Mouse (Mus musculus) adrenal gland (tissue): ENCODE data around the gene Speg.

ENCODE experiments used
- intact Hi-C: fragments of 180-260 bp; cut with DNase I; formaldehyde crosslinking; loops from one replicate; pipeline ENCODE4 v1.15.1; 2025

Speg gene

GRCm38 (mm10) chr1:75361750-75362149 lies 13.3 kb upstream of the Speg start:
- intact Hi-C loops, result no loop called here

GRCm38 (mm10) chr1:75363868-75364267 lies 11.2 kb upstream of the Speg start:
- intact Hi-C loops, result no loop called here

GRCm38 (mm10) chr1:75365510-75366137 lies 9.5 kb upstream of the Speg start:
- intact Hi-C loops, result no loop called here

GRCm38 (mm10) chr1:75369360-75369983 lies 5.6 kb upstream of the Speg start:
- intact Hi-C loops, result no loop called here

DNA sequence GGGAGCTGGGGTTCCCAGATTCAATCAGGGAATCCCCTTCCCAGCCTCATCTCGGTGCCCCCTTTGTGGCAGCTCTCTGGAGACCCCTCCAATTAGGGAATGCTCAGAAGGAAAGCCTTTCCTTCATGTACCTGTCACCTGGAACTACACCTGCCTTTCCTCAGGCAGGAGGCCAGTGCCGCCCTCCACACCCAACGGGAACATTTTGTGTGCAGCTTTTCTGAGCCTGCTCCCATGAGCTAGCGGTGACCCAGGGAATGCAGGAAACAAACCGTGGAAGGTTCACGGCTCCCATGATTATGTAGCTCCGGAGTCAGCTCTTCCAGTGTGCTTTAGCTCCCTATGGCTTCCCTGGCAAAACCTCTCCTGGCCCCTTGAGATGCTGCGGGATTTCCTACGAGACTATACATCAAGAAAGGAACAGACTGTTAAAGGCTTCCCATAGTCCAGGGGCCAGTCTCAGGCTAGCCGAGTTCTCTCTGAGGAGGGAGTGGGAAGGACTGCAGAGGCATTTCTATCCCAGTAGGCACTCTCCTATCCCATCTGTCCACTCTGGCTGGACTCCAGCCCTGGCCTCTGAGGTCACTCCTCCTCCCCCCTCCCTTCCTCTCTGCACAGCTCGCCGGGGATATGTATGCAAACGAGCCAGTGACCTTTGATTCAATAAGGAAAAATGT lies 5.0 kb upstream of the Speg start:
- intact Hi-C loops, result no loop called here

DNA sequence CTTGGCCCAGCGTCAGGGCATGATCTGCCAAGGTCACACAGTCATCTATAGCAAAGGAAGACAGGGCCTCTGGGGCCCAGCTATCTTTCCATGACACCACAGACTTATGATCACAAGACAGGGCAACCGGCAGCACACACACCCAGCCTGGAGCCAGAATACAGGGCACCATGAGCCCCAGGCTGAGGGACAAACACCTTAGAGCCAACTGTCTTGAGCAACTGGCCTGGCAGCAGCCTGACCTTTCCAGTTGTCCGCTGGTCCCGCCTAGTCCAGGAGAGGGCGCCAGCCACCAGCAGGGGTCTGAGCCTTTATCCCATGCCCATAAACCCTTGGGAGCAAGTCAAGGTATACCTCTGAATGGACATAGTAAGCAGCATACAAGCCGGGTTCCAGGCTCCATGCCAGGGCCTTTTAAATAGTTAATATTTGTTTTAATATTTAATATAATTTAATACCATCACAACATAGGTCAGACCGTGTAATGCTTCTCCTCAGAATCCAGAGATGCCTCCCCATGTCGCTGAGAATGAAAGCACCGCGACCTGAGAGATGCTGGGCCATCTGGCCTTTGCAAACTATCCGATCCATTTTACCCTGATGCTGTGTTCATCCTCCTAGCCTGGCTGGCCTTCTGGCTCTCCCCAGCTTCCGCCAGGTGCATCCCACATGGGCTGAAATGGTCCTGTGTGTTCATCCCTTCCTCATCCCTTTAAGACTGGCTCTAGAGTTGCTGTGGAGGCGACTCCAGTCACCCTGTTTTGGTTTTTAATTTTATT lies 3.6 kb upstream of the Speg start:
- intact Hi-C loops, result no loop called here

GRCm38 (mm10) chr1:75372450-75372849 lies 2.6 kb upstream of the Speg start:
- intact Hi-C loops, result no loop called here

- intact Hi-C loops, result no loop called here
These were observed 1.8 kb upstream of the Speg start for GRCm38 (mm10) chr1:75373276-75373675.

DNA sequence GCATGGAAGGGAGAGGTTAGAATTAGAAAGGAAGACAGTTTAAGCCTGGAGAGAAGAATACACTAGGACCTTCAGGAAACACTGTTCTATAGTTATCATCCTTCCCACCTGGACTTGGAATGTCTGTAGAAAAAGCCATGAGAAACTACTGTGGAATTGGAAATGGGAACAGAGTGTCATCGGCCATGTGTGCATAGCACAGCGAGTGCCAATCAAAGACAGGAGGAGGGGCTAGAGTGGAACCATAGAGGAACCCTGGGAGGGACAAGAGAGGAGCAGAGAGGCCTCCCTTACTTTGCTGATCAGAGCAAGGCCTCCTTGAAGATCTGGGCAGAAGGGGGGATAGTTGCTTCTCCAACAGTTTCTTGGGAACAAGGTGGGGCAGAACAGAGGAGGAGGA lies 4.1 kb downstream of the Speg start:
- intact Hi-C loops, result no loop called here

DNA sequence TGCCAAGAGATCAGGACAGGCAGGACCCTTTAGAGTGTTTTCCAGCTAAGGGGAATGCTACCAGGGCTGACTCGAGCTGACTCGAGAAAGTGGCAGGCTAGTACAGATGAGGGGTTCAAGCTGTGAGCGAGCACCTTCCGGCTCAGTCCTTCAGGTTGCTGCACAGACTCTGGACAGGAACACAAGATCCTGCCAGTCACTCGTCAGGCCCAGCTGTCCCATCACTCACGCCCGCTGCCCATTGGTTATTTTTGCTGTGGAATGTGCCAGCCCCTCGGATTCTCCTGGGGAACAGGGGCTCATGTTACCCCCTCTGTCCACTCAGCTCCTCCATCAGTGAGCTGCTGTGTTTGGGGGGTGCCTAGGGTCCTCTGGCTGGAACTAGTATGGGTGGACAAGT lies 4.8 kb downstream of the Speg start:
- intact Hi-C loops, result no loop called here

GRCm38 (mm10) chr1:75380951-75381350 lies 5.9 kb downstream of the Speg start:
- intact Hi-C loops, result no loop called here

- intact Hi-C loops, result no loop called here
These were observed 6.6 kb downstream of the Speg start for GRCm38 (mm10) chr1:75381482-75382355.

GRCm38 (mm10) chr1:75382356-75383071 lies 7.4 kb downstream of the Speg start:
- intact Hi-C loops, result no loop called here

- intact Hi-C loops, result no loop called here
These were observed 9.5 kb downstream of the Speg start for GRCm38 (mm10) chr1:75384470-75385141.

GRCm38 (mm10) chr1:75385142-75385730 lies 10.1 kb downstream of the Speg start:
- intact Hi-C loops, result no loop called here

DNA sequence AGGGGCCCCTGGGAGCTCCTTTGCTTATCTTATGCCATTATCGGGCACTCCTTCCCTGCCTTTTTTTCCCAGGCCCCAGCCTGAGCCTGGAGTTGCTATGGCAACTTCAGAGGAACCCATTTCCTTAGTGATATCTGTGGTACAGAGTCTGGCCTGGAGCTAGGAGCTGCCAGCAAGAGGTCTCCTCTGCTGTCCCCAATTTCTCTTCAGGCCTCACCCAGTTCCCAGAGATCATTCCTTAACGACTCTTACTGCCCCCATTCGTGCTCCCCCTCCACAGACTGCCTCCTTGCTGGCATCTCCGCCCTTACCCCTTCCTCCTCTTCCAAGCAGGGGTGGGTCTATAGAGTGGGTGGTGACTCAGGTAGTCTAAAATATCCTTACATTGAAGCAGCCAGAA lies 11.1 kb downstream of the Speg start:
- intact Hi-C loops, result no loop called here

DNA sequence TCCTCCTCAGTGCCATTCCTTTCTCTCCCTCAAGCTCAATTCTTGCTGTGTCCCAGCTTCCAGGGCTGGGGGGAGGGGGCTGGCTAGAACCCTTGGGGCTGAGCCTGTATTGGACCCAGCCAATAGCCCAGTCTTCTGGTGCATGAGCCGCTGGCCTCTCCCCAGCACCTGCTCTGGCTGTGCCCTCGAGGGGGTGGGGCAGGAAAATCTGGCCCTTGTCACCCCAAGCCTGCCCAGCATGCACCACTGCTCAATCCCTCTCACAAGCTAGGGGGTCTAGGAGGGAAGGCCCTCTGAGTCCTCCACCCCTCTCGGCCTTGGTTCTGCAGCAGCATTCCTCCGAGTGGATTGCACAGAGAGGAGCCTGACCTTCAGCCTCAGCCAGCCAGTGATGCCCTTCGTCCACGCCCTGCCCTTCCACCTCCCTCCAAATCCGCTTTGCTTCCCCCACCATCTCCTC lies 12.4 kb downstream of the Speg start:
- intact Hi-C loops, result no loop called here

DNA sequence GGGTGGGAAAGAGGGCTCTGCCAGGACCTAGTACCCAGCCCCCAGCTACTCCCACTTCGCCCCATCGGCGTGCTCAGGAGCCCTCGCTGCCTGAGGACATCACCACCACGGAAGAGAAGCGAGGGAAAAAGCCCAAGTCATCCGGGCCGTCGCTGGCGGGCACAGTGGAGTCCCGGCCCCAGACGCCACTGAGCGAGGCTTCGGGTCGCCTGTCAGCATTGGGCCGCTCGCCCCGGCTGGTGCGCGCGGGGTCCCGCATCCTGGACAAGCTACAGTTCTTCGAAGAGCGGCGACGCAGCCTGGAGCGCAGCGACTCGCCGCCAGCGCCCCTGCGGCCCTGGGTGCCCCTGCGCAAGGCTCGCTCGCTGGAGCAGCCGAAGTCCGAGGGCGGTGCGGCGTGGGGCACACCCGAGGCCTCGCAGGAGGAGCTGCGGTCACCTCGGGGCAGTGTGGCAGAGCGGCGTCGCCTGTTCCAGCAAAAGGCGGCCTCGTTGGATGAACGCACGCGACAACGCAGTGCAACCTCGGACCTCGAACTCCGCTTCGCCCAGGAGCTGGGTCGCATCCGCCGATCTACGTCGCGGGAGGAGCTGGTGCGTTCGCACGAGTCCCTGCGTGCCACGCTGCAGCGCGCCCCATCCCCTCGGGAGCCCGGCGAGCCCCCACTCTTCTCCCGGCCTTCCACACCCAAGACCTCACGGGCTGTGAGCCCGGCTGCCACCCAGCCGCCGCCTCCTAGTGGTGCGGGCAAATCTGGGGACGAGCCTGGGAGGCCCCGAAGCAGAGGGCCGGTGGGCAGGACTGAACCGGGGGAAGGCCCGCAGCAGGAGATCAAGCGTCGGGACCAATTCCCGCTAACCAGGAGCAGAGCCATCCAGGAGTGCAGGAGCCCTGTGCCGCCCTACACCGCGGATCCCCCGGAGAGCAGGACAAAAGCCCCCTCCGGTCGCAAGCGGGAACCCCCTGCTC lies 13.1 kb downstream of the Speg start:
- intact Hi-C loops, result no loop called here
